Mouse (Mus musculus) kidney, adult 8-10 months (tissue): ENCODE results near the gene Ephb1.

Experiments used
- DNase-seq, 2 experiments: peaks; one replicate each; pipeline ENCODE4 v3.0.0; 2022

Ephb1 gene

DNA sequence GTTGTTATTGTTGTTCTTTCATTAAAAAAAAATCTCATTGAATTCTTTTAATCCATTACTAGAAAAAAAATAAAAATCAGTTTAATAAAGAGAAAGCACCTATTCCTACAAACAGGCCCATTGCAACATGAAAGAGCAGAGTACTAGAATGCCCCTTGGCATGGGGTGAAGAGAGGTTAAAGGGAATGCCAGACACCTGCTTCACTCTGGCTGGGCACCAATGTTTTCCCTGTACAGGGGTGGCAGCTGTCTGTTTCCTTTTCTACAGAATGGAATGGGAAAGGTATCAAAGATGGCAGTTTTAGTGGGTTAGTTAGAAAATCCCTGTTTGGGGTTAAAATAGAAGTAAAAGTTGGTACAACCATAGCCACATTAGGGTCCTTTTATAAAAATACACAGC lies 224.0 kb downstream of the Ephb1 start:
- no peak for DNase-seq

DNA sequence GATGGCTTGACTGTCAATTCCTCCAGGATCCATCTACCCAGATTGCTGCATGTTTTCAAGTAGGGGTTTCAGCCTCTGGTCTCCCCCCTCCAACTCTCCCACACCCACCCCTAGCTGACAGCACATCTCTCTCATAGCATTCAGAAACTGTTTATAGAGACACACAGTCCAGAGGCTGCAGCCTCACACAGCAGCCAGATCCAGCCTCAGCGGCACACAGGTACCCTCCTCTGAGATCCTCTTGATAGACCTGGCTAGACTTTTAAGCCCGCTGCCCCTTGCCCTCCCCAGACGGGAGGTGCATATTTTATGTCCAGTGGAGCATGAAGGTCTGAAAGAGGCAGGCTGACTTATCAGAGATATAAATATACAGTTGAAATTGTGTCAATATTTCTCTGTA lies 228.0 kb downstream of the Ephb1 start:
- DNase-seq, result peak; percentile 4 to 17

DNA sequence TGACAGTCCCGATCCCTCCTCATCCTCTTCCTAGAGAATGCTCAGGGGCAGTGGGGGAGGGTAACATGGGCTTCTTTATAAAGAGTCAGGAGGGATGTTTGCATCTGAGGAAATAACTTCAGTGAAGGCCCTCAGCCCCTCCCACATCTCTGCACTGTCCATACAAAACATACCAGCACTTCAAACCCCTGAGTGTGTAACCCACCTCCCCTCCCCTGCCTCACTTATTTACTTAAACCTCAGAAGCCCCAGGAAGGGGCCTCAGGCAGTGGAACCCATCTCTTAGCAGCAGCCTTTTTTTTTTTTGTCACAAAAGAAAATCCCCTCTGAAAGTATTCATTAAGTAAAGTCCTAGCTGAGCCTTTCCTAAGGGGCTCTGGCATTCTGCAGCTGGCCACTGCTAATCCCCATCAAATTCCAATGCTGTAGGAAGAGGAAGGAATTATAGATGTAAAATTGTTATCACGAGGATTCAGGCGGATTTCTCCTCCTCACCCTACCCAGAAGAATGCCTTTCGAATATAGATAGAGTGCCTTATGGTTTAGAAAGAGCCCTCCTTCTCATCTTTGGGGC lies 231.5 kb downstream of the Ephb1 start:
- no peak for DNase-seq

DNA sequence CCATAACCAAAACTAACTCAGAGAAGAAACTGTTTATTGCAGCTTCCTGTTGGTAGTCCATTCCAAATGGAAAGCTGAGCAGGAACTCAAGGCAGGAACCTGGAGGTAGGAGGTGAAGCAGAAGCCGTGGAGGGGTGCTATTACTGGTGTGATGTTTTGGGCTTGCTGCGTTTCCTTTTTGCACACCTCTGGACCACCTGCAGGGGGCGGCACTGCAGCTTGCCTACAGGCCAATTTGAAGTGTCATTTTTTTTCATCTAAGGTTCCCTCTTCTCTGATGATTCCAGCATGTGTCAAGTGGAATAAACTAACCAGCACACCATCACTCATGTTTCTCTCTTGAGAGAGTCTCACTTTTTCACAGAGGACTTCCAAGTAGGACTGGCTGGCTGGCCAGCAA lies 235.1 kb downstream of the Ephb1 start:
- DNase-seq, result no peak

DNA sequence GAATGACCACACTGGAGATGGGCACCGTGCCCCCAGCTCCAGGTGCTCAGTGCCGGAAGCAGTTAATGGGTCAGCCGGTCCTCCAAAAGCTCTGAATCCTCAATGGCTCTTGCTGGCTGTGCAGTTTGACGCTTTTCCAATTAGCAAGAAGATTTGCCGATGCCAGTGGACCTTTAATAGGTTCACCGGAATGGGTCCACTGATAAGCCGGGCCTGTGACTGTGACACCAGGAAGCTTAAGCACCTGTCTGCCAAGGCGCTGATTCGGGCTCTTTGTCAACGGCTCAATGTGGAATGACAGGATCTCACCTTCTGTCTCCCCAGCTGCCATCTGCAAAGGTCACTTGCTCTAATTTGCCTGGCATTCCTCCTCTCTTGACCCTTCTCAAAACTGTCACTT lies 239.2 kb downstream of the Ephb1 start:
- DNase-seq, result no peak

DNA sequence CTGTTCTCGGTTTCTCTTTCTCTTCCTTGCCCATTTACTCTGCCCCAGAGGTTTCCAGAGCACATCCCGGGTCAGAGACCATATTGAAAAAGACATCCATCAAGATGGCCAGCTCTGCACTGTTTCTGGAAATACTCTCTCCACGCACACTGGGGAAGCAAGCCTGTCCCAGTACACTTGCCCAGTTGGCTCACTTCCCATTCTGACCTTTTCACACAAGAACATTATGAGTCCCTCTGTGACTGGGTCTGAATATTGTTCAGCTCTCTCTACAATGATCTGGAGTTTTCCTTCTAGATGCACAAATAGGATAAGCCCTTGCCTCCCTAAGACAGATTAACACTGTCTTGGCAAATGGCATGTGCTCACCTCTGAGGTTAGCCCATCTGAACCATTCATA lies 243.0 kb downstream of the Ephb1 start:
- no peak for DNase-seq

DNA sequence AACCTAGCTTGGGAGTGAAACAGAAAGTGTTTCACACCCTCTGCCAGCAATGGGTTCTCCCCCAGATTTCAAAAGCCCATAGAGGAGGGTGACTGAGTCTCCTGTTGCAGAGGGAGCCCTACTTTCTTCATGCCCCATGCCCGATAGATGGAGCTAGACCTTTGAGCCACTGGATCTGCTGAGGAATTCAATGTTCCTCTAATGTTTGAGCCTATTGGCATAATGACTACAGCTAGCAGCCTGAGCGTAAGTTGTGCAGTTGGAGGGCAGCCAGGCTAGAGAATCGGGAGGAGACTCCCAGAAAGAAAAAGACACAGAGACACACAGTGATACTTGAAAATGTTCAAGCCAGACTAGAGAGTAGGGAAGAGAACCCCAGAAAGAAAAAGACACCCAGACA lies 246.5 kb downstream of the Ephb1 start:
- DNase-seq, result no peak

DNA sequence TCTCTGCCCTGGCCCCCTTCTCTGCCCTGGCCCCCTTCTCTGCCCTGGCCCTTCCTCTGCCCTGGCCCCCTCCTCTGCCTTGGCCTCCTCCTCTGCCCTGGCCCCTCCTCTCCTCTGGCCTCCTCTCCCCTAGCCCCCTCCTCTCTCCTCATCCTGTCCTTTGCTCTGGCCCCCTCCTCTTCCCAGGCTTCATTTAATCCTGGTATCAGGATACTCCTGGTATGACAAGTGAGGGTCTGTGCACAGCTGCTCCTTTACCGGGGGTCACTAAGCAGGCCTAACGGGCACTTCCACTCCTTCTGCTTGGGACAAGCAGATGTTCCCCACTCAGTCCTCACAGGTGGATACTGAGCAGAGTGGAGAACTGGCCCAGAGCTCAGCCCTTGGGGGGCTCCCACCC lies 247.3 kb downstream of the Ephb1 start:
- DNase-seq, result no peak

DNA sequence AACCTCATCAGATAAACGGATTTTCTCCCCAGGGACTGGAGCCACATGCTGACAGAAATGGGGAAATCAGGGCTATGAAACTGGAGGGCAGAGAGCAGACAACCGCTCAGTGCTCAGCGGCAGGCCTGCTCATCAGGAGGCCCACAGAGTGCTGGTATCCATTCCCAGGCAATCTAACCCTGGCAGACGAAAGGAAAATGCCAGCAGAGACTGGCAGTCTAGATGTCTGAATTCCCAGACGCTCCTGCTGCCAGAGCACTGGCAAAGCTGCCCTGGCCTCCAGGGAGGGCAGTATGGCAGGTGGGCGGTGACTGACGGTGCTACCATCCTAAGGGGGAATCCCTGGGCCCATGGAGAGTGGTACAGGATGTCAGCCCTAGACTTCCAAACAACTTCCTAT lies 257.7 kb downstream of the Ephb1 start:
- no peak for DNase-seq

DNA sequence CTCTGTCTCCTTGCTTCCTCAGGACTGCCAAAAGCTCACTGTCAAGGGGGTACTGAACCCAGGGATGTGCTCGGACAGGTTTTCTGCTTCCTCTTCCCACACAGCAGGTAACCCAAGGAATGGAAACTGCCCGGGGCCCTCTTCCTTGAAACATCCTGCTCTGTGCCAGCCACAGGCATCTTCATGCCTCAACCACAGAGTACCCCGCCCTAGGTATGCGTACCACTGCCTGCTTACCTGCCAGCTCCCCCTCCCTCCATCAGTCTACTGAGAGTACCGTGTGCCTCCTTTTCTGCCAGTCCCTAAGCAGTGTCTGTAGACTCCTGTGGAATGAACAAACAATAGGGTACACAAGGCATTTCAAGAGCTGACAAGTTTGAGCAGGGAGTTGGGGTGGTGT lies 265.9 kb downstream of the Ephb1 start:
- no peak for DNase-seq

DNA sequence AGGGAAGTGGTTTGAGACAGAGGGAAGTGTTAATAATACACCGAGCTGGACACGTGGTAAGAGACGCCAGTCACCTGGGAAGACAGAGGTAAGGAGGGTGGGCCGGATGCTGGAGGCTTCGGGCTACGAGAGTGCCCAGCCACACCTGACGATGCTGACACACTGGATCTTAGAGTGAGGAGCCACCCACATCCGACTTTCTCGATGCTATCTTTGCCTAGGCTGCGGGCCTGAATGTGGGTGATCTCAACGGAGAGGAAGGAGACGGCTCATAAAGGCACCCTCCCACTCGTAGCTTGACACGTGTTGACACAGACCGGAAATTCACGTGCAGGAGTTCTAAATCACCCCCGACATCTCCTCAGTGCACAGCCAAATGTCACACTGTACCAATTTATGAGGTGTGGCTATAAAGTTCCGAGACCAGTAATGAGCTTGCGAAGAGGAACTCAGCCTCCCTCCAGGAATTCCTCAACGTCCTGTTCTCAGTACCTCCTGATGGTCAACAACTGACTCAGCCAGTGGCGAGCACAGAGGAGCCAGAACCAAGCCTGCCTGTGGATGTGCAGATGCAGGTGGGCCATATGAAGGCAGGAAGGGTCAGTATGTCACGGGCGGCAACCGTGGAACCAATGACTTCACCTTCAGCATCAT lies 268.3 kb downstream of the Ephb1 start:
- DNase-seq, result peak; percentile 2 to 7

DNA sequence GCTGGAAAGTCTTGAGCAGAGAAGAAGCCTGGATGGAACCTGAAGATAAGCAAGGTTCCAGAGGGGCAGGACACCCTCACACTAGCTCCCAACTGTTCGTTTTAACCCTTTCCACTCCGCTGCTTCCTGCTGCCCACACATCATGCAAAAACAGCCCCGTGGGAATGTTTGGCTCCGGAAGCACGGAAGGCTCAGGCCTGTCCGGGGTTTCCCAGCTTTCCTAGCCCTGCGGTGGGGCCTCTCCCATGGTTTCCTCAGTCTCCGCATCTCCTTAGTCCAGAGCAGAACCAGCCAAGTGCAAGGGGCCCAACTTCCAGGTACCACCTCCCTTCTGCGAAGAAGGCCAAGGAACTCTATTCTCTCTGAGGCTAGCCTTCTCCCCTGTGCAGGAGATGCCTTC lies 269.0 kb downstream of the Ephb1 start:
- DNase-seq, result no peak

DNA sequence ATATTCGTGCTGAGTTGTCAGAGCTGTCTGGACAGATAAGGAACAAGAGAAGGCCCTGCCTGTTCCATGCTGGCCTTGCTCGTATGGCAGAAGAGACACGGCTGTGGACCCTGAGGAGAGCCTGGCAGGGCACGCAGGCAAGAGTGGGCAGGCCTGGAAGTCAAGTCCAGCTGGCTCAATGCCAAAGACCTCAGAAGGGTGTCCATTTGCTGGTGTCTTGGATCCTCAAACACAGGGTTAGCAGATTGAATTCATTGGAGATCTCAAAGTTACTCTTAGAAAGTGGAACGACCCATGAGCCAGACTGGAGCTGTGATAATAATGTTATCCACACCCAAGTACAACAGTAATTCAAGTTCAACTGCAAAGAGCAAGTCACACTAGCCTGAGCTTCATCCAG lies 273.6 kb downstream of the Ephb1 start:
- no peak for DNase-seq

DNA sequence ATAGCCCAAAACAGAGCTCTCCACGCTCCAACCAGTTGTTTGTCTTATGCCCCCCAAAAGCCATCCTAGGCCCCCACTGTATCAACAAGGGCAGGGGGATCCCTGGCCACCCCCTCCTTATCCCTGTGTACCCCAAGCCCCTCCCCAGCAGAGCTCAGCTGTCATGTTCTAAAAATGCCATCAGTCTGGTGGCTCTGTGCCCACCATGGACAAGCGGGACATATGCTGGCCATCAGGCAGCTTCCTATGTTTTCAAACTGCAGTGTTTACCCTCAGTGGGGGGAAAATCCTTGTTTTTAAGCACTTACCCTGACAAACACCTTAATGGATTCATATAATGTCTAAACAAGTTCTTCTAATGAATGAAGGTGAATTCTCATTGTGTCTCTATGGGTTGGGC lies 275.3 kb downstream of the Ephb1 start:
- DNase-seq, result no peak

DNA sequence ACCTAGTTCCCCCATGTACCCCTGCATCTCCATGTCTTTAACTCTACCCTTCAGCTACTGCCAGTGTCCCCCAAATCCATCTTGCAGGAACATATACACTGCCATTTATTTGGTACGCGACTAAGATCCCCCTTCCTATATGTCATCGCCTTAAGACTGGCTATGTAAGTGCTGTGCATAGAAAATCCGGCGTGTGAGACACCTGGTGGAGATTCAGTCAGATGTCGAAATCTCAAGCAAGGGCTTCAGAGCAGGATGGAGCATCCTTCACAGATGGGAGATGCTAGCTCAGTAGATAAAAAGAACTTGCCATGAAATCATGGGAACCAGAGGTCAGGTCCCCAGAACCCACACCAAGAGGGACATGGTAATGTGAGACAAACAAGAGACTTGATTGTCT lies 276.3 kb downstream of the Ephb1 start:
- no peak for DNase-seq

DNA sequence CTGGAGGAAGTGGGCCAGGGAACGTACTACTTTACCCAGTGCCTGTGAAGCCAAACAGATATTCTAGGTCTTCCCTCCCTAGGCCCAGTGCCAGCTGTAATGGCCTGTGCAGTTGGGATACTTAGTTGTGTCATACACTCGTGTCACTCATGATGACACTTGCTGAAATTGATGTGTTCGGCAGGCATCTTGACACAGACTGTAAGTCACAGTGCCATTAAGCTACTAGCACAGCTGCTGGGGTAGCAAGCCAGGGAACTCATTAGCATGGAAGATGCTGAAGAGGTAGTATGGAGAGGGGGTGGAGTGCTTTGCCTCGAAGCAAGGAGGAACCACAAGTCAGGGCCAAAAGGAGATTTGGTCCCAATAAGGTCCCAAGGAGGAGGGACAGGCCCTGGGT lies 279.0 kb downstream of the Ephb1 start:
- DNase-seq, result no peak

DNA sequence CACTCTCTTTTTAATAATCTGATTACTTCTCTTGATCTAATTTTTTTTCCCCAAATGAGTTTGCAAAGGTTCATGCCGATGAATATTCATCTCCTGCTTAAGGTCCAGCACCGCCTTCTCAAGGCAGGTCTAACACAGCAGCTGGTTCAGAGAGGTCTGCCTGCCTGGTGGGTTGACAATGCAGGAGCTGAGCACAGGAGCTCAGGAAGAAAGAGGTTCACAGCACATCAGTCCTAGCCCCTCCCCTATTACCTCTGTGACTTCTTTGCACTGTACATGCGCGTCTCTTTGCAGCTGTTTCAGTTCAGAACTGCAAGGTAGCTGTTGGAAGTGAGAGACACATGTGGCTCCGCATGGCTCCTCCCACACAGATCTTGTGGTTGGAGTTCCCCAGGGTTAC lies 281.1 kb downstream of the Ephb1 start:
- no peak for DNase-seq

DNA sequence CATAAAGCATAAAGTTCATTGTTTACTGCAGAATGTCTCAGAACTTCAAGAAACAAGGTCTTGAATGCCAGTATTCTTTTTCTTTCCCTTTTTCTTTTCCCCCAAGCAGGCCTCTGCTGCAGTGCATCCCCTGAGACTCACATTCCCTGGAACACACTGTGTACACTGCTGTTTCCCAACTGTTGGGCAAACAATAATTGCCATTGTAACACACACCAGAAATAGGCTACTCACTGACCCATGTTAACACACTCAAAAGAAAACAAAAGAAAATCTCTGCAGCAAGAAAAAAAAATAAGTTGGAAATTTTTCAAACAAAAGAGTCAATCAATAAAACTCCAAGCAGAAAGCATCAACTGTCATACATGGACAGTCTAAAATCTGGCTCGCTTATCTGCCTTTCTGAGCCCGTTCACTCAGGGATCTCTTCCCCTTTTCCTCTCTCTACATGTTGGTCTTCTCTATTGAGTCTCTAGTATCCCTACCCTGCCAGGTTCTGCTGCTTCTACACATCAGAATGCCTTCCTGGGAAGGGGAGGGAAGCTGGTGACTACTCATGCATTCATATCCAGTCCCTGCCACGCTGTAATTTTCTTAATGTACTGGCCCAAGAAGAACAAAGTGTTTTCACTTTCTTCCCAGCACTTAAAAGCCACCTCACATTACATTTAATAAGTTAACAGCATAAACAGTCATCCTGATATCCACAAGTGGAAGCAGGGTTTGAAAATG lies 285.2 kb downstream of the Ephb1 start:
- no peak for DNase-seq

DNA sequence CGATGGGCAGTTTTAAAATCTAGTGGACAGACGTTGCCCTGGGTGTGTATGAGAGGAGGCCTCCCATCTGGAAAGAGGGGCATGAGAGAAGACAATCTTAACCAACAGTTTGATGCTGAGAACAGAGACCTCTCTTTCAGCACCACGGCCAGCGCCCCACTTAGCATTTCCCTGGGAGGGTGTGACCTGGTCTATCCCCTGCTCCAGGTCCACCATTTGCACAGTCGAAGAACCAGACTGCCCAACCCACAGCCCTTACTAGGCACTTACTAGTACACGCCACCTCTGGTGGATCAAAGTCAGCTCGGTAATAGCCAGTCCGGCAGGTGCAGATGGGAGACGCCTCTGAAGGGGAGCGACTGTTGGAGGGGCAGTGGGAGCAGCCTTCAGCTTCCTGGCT lies 287.9 kb downstream of the Ephb1 start:
- DNase-seq, result no peak

DNA sequence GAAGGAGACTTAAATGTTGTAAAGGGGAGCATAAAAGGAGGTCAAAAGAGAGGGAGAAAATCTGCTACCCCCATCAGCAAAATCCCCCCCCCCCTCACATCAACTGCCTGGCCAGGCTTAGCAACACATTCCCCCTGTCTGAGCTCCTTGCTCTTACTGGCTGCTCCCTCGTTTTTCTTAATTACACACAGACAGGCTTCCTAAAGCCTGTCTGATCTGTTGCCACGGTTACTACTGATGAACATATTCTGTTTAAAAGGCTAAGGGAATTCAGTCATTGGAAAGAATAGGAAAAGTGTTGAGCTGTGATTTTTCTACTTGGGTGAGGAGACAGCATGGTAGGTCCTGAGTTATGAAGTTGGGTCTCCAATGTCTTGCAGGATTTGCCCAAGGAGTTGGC lies 308.6 kb downstream of the Ephb1 start:
- DNase-seq, result no peak

DNA sequence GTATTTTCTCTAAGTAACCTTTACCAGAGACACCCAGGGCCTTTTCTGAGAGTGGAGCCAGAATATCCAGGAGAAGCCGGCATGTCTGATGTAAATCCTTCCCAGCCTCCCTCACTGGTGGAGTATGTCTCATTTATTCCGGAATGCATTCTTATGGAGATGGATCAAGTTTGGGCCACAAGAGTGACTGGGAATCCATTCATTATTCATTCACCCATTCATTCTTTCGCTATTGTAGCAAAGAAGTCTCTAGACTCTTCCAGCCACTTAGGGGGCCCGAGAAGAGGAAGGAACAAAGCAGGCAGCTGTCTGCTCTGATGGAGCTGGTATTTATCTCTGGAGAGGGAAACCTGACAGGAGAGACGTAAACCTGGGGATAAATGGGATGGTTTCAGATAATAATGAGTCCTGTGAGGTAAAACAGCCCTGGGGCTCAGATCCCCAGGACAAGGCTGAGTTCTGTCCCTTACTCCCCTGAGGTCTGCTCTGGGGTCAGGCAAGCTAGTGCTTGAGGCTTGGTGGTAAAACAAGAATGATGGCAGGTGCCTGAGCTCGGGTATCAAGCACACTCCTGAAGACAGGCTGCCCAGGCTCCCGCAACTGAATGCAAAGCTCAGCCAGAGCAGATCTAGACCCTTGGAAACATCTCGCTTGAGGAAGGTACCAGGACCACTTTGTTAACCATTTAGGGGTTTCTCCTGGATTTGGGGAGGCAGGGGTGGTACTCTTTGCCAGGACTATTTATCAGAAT lies 309.2 kb downstream of the Ephb1 start:
- no peak for DNase-seq

DNA sequence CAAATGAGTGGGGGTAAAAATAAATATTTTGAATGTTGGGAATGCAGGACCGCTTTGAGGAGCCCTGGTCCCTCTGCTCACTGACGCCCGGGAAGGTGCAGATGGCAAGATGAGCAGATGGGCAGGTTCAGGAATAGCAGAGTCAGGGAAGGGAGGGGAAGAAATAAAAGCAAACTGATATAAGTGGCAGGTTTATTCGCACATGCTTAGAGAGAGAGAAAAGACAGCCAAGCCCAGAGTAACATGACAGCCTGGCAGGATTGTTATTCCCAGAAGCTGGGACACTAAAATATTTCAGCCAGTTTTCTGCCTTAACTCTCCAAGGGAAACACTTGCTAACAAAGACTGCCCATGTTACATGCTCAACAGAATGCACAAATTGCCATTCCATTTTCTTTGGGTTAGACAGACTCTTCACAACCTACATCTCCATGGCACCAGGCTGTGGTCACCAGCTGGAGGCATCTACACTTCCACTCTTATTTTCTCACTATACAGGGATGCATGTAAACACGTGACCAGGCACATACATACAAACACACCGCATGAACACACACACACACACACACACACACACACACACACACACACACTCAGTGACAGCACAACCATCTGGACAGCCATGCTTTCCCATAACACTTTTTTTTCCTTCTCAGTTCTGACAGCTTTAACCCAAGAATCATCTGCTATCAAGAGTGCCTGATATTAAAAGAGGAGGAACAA lies 315.3 kb downstream of the Ephb1 start:
- DNase-seq, result no peak

DNA sequence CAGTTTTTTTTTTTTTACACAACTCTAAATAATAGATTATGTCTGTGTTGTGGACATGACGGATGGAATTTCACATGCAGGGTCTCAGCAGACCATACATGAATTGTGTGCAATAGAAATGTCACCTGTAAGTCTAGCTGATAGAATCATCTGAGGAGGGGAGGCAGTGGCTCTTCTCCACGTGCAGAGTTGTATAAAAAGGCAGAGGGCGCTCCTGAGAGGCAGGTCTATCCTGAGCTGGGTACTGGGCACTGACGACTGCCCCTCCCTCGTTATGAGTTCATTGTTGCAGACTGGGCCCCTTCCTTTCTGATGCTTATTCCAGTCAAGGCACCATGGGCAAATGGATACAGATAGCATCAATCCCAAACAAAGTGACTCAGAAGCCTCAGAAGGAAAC lies 318.4 kb downstream of the Ephb1 start:
- DNase-seq, result no peak
